Mouse (Mus musculus): ENCODE results near the gene Prdm12. TPM values are rescaled to one million over a fixed set of nuclear protein-coding genes. Genes with fewer than 3 reads are reported as not detected.

The Prdm12 gene
- total RNA-seq, 2 experiments from 2014 or later, result 0.30 TPM; not detected in 1

Small RNA genes within 50 kb of the gene (microRNA-seq; reads per million reads assigned to microRNA genes)
- 0.60 to 1.3 reads per million in 2 experiments for gene Mir6998

Other genes starting within 250 kb of the Prdm12 start
- gene Ass1, start 169.8 kb upstream of the Prdm12 start, total RNA-seq (2021), result 10 to 100 TPM; 19.5 to 21.8 TPM
- 10 to 100 TPM; 32.0 to 39.6 TPM for gene Fubp3, start 67.4 kb upstream of the Prdm12 start, total RNA-seq (2021)
- gene Exosc2, start 30.7 kb downstream of the Prdm12 start, total RNA-seq (2021), result 10 to 100 TPM; 19.0 to 23.9 TPM
- gene Abl1, start 48.3 kb downstream of the Prdm12 start, total RNA-seq (2021), result 10 to 100 TPM; 44.8 to 46.3 TPM
- not detected for gene Qrfp, start 170.5 kb downstream of the Prdm12 start, total RNA-seq (2021)
- gene Fibcd1, start 206.0 kb downstream of the Prdm12 start, total RNA-seq (2021), result 100 to 1,000 TPM; 105 to 114 TPM
- 1 to 10 TPM; 5.7 to 7.2 TPM for gene Lamc3, start 247.3 kb downstream of the Prdm12 start, total RNA-seq (2021)

Data from layer of hippocampus, postnatal 36 days (tissue).